Mouse (Mus musculus) thymus, postnatal 0 days (tissue): ENCODE results near the gene Cdc42se2. TPM values are rescaled to one million over a fixed set of nuclear protein-coding genes. Genes with fewer than 3 reads are reported as not detected.

Experiments
- DNase-seq: peaks from one replicate; pipeline ENCODE4 v3.0.0-alpha.2; 2015; ENCODE audit warnings: low spot score
- polyA plus RNA-seq: library from polyadenylated mRNA; unstranded; fragments of >200 nt; fragmentation: Nextera tagmentation; extraction: Ambion mirVana; gene quantifications from 2 replicates; pipeline ENCODE4 v1.2.1, GENCODE M21; 2015

The Cdc42se2 gene
- polyA plus RNA-seq, result 144 and 158 TPM in 2 replicates

GRCm38 (mm10) chr11:54787488-54788474, at the start of gene Cdc42se2:
Gene Cdc42se2, minus strand, starts transcription at chr11:54787675.
- peak; percentile 98 for DNase-seq

DNA sequence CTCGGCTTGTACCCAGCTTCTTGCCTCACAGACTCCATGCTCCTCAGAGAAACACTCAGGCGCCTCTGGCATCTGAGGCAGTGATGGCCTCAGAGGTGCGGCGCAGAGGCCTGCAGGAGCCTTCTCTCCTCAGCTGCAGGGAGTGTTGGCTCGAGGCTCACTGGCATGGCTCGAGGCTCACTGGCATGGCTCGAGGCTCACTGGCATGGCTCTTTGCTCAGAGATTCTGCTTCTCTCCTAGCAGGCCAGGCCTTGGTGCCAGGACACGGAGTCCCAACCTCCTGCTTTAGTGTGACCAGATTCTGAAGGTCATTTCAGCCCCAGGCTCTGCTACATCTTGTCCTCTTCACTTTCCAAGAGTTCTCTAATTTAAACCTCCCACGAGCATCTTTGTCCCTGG, 48.6 kb upstream of the Cdc42se2 start:
- no peak for DNase-seq

- peak; percentile 51 for DNase-seq
Observed at GRCm38 (mm10) chr11:54834596-54834995, 47.1 kb upstream of the Cdc42se2 start.

DNA sequence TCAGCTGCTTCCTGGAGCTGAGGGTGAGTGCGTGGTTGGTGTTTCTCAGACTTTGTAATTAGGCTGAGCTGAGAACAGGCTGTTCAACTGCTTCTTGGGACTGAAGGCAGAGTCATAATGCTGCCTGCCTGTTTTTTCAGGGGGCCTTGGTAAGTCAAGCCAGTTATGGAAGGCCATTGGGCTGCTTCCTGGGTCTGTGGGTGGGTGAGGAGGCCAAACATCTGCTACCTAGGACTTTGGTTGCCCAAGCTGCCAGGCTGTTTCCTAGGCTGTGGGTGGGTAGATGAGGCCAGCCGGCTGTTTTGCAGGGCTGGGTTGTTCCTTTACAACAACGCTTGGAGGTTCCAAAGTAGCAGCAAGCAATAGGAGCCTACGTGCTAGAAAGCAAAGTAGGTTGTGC, 46.4 kb upstream of the Cdc42se2 start:
- DNase-seq, result peak; percentile 42

DNA sequence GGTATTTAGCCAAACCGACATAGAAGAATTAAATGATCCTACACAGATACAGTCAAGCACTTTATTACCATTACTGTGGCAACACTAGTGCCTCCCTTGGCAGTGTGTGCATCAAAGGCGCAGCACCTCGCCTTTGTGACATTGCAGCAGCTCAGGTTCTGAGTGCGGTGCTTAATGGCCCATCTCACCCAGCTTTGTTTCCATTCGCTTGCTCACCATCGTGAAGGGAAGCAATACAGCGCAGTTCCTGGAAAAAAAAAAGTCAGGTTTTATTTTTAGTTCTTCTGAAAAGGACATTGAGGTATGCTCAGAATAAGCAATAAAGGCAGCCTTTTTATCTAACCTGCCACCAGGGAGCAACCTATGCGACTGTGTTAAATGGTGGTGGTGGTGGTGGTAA, 39.3 kb upstream of the Cdc42se2 start:
- DNase-seq, result no peak

- no peak for DNase-seq
Observed at GRCm38 (mm10) chr11:54825774-54826173, 38.3 kb upstream of the Cdc42se2 start.

DNA sequence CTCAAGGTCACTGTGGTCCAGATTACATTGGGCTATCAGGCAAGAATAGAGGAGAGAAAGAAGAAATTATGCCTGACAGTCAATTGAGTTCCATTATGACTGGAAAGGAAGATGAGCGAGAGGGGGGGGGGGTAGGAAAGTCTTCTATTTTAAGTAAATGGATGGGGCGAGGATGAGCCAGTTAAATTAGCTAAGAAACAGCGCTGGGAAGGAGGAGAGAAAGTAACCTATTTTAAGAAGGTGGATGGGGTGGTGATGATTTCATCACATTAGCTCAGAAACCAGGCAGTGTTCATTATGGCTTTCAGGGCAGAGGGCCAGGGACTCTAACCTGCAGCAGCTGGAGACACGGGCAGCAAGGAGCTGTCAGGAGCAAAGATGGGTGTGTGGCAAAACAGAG, 36.0 kb upstream of the Cdc42se2 start:
- DNase-seq, result no peak

GRCm38 (mm10) chr11:54819489-54819888, 32.0 kb upstream of the Cdc42se2 start:
- no peak for DNase-seq

- no peak for DNase-seq
Observed at GRCm38 (mm10) chr11:54817449-54817848, 30.0 kb upstream of the Cdc42se2 start.

- no peak for DNase-seq
Observed at GRCm38 (mm10) chr11:54815659-54816058, 28.2 kb upstream of the Cdc42se2 start.

GRCm38 (mm10) chr11:54812812-54813516, 25.5 kb upstream of the Cdc42se2 start:
- DNase-seq, result no peak

DNA sequence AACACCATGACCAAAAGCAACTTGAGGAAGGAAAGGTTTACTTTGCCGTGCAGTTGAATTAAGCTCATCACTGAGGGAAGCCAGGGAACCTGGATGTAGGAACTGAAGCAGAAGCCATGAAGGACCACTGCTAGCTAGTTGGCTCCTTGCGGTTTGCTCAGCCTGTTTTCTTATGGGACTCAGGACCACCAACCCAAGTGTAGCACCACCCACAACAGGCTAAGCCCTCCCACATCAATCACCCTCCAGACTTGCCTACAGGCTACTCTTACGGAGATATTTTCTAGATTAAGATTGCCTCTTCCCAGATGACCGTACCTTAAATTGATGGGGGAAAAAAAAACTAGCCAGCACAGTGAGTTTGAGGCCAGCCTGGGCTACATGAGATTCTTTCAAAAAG, 24.8 kb upstream of the Cdc42se2 start:
- DNase-seq, result no peak

DNA sequence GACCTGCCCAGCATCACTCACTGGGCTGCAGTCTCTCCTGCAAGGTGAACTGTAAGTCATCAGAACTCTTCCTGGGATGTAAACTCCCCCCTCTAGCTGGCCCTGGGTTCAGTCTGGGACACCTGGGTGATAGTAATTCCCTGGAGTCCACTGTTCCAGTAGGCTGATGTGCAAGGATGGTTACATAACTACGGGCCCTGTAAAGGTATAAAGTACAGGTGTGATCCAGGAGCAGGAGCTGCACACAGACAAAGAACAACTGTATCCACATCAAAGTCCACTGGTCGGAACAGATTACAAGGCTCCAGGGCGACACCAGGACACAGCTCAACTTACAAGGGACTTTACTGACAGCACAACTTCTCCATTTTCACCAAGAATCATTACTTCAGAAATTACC, 23.6 kb upstream of the Cdc42se2 start:
- DNase-seq, result no peak

GRCm38 (mm10) chr11:54809582-54809981, 22.1 kb upstream of the Cdc42se2 start:
- DNase-seq, result no peak

- DNase-seq, result no peak
Observed at GRCm38 (mm10) chr11:54808177-54808576, 20.7 kb upstream of the Cdc42se2 start.

DNA sequence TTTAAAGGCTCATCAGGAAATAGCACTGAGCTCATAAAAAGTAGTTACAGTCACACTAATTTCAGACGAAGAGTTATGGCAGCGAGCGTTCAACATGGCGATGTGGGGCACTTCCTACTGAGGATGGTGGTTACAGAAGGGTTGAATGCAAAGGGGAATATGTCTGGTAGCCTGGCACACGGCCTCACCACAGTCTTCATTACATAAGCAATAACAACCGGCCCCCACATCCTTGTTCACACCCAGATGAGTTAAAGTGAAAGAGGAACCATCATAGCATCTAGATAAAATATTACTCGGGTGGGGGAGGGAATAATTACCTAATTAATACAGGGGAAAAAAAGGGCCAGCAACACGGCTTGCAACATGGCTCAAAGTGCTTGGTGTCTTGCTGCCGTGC, 20.2 kb upstream of the Cdc42se2 start:
- no peak for DNase-seq

DNA sequence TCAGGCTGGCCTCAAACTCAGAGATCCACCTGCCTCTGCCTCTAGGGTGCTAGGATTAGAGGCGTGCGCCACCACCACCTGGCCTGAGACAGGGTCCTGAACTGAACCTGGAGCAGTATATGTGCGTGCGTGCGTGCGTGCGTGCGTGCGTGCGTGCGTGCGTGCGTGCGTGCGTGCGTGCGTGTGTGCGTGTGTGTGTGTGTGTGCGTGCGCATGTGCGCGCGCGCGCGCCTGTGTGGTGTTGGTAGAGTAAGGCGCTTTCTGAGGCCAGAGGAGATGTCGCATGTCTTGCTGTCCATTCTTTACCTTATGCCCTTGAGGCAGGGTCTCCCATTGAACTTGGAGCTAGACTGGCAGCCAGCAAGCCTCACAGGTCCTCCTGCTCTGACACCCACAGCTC, 19.4 kb upstream of the Cdc42se2 start:
- no peak for DNase-seq

- no peak for DNase-seq
Observed at GRCm38 (mm10) chr11:54805196-54805595, 17.7 kb upstream of the Cdc42se2 start.

DNA sequence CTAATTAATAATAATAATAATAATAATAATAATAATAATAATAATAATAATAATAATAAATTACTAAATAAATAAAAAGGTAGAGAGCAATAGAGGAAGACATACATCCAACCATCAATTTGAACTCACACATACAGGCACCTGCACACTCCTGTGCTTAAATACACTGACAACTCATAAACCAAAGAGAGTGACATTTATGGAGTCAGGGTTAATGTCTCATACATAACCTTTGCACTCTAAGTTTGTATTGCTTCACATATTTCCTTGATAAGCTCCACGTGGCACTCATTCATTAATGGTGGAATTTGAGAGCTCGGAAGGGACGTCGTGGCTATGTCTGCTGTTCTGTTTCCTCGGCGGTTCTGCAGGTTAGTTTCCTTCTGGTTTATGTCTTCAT, 15.1 kb upstream of the Cdc42se2 start:
- no peak for DNase-seq

- DNase-seq, result peak; percentile 92
Observed at GRCm38 (mm10) chr11:54801791-54802558, 14.5 kb upstream of the Cdc42se2 start.

DNA sequence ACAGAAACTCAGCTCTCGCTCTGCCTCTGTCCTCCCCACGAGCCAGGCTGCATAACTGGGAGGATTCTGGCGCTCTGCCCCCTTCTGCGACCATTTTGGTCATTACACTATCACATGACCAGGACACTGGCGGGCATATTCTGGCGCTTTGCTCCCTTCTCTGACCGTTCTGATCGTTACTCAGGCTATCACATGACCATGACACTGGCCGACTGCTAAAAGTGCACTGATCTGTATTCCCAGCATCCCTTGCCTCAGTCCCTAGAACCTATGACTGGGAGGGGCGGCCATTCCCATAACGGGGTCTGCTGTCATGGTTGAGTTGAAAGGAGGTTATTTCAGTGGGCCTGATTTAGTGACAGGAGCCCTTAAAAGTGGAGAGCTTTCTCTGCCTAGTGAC, 9.1 kb upstream of the Cdc42se2 start:
- no peak for DNase-seq

GRCm38 (mm10) chr11:54794678-54795077, 7.2 kb upstream of the Cdc42se2 start:
- no peak for DNase-seq
